Mouse (Mus musculus) testis, postnatal 10 days (tissue): ENCODE measurements around the gene Pskh1.

ENCODE experiments used
- DNase-seq: peaks from one replicate; pipeline ENCODE4 v3.0.0; 2021; ENCODE audit warnings: low spot score

Pskh1 gene

GRCm38 (mm10) chr8:105892432-105892831 lies 7.8 kb upstream of the Pskh1 start:
- DNase-seq, result peak; percentile 56

GRCm38 (mm10) chr8:105893339-105893738 lies 6.9 kb upstream of the Pskh1 start, which contains the start of gene Nrn1l:
Gene Nrn1l, plus strand, starts transcription at chr8:105893567.
- peak; percentile 81 for DNase-seq

DNA sequence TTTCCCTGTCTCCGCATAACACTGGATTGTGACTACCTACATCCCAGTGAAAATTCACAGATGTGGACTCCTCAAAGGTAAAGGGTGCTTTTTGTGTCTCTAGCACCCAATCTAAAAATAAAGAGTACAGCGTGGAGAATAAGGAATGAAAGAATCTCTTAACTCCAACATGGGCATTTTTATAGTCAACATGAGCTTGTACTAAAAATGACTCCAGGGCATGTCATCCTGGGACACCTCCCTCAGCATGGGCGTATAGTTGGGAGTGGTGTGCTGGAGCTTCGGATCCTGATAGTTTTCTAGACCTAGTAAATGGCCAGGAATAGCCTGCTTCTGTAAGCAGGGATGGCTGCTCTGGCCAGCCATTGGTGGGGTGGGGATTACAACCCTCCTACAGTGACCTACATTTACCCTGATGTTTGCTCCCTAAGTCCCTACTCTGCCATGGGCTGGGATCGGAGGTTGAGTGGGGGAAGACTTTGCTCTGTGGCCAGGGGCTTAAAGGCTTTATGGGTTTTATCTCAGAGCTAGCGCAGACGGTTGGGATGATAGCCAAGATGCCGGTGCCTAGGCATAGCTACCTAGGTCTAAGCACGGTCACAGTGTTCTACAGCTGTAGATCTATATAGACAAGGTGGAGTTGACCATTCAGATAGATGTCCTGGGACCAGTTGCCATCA lies 2.3 kb upstream of the Pskh1 start:
- DNase-seq, result no peak

- no peak for DNase-seq
Observed at GRCm38 (mm10) chr8:105900941-105901616, 838 bp downstream of the Pskh1 start.

- no peak for DNase-seq
Observed at GRCm38 (mm10) chr8:105919390-105919789, 19.1 kb downstream of the Pskh1 start.

DNA sequence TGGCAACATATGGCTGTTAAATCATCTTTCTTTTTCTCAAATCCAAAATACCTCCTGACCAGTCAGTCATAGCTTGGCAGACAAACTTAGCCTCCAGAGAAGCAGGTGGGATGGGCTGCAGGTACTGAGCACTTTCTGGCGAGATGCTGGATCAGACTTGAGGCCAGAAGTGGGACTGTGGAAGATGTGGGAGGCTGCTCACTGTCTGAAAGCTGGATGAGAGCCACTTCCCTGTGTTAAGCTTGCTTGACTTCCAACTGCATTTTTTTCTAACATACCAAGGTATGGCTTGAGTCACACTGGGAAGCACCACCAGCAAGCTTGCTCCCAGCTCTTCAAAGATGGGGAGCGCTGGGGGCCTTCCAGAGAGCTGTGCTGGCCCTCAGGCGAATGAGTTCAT lies 24.9 kb downstream of the Pskh1 start:
- DNase-seq, result peak; percentile 42

- peak; percentile 96 for DNase-seq
Observed at GRCm38 (mm10) chr8:105930602-105931001, 30.4 kb downstream of the Pskh1 start.

DNA sequence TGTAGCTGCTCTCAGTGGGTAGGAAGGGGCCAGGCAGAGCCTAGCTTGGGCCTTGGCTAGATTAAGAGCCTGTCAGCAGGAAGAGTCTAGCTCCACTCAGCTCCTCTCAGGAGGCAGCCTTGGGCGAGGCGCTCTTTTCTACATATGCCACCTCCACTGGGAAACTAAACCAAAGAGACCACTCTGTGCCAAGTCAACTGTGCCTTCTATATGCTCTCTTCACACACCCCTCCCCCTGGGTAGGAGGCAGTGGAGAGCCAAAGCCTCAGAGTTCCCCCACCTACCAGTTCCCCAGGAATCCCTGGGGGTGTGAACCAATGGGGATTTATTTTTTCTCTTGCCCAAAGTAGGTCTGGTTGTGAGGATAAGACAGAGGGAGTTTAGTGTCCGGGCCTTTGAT lies 31.0 kb downstream of the Pskh1 start:
- DNase-seq, result no peak

DNA sequence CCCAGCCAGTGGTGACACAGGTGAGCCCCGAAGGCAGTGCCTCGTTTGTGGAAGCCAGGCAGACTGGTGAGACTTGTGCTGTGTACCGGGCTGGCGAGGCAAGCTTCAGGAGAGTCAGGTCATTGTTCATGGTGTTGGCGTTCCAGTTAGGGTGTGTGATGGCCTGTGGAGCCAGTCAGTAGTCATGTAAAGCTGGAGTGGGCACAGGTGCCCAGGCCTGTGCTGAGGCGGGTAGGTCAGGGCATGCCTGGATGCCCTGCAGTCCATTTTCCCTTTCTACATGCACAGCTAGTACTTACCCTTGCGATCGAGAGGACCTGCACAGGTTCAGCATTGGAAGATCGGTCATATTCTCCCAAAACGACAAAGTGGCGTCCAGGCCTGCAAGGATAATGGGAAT lies 32.3 kb downstream of the Pskh1 start:
- peak; percentile 44 for DNase-seq

- no peak for DNase-seq
Observed at GRCm38 (mm10) chr8:105933762-105934161, 33.5 kb downstream of the Pskh1 start, which contains the start of gene Ctrl. Gene Ctrl, minus strand, starts transcription at chr8:105933862.

GRCm38 (mm10) chr8:105935105-105935504 lies 34.9 kb downstream of the Pskh1 start:
- DNase-seq, result no peak

DNA sequence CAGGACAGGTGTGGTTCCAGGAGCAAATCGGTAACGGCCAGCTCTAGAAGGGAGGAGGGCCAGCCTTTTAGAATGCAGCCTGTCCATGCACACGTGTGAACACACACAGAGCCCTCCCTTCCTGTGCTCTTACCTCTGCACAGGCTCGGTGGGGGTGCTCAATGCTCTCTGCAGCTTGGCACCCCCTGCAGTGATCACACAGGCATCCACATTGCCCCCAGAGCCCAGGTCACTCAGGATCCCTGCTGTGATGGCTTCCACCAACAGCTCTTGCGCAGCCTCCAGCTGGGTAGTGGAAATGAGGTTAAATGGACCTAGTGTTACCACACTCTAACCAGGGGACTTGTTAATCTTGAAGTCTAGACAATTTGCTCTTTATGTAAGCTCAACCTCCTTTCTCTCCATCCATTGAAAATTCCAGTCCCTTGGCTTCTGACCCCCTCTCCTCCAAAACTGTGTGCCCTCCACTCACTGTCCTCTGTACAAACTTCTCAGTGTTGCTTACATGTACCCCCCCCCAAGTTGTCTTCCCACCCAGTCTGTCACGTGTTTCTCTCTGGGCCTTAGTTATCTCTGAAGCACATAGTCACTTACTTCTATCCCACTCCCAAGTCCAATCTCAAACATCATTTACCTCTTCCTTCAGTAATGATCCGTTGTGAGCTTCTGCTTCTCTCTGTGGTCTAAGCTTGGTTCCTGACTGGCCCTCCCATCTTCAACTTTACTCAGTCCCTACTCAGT lies 35.8 kb downstream of the Pskh1 start:
- peak; percentile 37 for DNase-seq

DNA sequence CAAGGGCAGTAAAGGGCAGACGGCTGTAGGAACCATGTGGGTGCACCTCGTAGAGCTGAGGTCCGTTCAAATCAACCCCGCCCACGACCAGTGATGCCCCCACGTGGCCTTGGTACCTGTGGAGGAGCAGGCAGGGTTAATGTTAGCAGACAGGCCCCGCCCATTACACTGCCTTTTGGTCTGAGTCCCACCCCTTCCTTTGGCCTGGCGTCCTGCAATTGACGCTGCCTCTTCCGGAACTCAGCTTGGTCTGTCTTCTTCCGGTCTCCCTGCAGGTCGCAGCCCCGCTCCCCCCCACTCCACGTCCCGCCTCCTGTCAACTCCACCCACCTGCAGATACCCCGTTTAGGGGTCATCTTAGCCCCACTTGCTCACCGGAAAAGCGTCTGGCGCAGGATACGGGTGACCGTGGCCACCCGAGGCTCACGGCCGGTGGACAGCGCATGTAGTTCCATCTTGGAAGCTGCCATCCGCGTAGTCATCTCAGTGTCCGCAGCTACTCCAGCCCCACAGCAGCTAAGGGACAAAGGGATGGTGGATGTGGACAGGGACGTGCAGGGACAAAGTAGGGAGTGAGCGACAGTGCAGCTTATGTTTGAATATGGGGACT lies 36.7 kb downstream of the Pskh1 start:
- peak; percentile 89 for DNase-seq

DNA sequence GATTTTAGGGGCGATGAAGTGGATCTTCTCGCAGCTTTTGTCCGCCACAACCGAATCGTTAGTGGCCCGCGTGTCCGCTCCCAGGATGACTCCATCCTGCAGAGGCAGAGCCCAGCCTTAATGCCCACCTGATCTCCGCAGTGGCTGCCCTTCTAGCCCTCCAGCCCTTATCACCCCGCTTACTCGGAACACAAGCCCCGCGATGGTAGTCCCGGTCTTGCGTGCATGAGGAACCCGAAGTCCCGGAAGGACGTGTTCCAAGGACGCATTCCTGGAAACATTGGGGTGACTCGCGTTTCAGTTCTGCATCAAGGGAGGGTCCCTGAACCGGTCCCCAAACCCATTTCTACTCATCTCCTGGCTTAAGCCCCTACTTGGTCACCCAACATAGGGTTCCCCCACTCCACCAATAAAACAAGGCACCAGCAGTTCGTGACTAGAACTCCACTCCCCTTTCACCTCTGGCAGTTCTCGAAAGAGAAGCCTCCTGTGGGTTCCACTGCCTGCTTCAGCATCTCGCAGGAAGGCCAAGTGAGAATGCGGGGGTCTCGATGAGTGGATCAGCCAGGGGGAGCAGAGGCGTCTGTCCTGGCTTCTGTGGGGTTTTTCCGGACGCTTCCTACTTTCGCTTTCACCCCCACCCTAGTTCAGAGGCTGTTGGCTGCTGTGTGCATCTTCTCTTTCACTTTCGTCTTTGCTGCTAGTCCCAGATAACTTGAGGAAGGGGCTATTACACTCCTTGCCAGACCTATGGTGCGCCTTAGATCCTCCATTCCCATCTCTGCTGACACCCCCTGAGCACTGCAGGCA lies 37.5 kb downstream of the Pskh1 start:
- DNase-seq, result peak; percentile 59

GRCm38 (mm10) chr8:105938306-105938669 lies 38.0 kb downstream of the Pskh1 start, which contains the start of gene Psmb10:
Gene Psmb10, minus strand, starts transcription at chr8:105938444.
- DNase-seq, result peak; percentile 64

DNA sequence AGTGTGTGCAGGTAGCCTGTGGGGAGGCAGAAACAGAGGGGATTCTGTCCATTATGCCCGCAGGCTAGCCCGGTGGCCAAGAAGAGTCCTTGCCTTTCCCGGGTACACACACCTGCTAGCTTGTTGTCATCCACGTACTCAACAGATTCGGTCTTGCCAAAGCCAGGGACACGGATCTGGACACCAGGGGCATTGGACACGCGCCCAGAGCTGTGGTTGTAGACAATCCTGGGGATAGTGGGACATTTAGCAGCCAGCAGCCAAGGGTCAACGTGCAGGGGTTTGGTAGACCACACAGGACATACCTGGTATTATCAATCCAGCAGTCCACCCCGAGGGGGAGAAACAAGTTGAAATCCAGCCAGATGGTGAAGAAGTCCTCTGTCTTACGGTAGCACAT lies 41.8 kb downstream of the Pskh1 start:
- DNase-seq, result no peak

DNA sequence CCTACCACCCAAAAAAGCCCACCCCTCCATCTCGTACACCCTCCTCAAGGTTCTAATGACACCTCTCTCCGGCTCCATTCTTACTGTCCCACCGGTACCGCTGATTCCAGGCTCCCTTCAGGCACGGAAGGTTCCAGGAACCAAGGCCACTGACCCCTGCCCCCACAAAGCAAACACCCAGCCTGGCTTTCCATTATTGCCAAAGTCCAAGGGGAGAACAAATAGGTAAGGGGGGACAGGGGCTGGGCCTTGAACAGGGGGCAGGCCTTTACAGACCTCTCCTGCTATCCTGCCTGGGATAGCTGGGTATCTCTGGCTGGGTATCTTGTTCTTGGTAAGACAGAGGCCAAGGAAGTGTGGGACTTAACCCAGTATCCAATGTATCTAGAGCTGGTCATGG lies 42.3 kb downstream of the Pskh1 start:
- DNase-seq, result no peak

DNA sequence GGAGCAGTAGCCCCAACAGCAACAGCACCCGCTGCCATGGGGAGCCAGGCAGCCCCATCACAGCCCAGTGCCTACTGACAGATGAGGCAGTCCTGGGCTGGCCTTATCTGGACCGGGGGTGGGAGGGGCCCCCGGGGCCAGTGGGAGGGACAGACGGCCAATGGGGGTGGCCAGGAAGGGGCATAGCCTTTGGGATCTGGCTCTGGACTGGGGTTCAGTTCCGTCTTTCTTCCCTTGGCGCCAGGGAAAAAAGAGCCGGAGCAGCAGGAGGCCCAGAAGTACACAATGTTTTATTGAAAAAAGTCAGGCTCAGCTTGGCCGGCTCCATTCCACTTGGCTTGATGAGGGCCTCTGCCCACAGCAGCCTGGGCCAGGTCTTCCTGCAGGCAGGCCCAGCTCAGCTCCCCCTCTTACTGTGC lies 43.1 kb downstream of the Pskh1 start, which contains the start of gene Lcat:
TSS of gene Lcat (minus strand) at position 62 of the 419 bp plus-strand sequence.
- DNase-seq, result no peak

GRCm38 (mm10) chr8:105949350-105949749 lies 49.1 kb downstream of the Pskh1 start:
- DNase-seq, result peak; percentile 89

GRCm38 (mm10) chr8:105951057-105951659 lies 50.9 kb downstream of the Pskh1 start:
- DNase-seq, result peak; percentile 72

DNA sequence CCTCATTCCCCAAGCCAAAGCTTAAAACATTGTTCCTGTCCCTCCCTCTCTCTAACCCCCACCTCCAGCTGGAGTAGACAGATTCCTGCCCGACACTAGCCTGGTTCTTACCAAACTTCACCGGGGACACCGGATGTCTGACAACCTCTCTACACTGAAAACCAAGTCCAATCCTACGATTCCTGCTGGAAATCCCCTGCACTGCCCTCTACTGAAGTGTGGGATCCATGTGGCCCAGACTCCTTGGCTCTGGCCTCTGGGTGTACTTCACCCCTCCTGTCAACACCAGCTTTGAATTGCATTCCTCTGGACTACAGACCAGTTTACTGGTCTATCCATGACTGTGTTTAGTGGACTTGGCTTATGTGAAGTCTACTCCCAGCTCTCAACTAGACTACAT lies 56.3 kb downstream of the Pskh1 start:
- DNase-seq, result no peak
